Comparison of ENCODE assay signal across 8 mouse cellular contexts in genomic region chr5:114922998-114923473, GRCm38 (mm10). TPM values are rescaled to one million over a fixed set of nuclear protein-coding genes. Genes with fewer than 3 reads are reported as not detected.
DNase-seq lines count a peak whose midpoint lies in the region; ATAC-seq lines count a peak whose summit lies in the region.

Gene Oasl1, plus strand, starts transcription at chr5:114923240.

- H3K27me3 ChIP-seq in hindbrain, embryonic 13.5 days = no peaks in the 10 kb centered on the region
- H3K27me3 ChIP-seq in hindbrain, embryonic 10.5 days (ENCODE audit: insufficient read depth, poor library complexity, severe bottlenecking) = no peaks in the 10 kb centered on the region
- H3K27me3 ChIP-seq in heart, embryonic 13.5 days (replicated peaks) = no peaks in the 10 kb centered on the region
- no peaks in the 10 kb centered on the region for H3K27me3 ChIP-seq in stomach, embryonic 15.5 days (replicated peaks)

- no peak within 1 kb of the TSS for H3K4me3 ChIP-seq in hindbrain, embryonic 13.5 days
- no peak within 1 kb of the TSS for H3K4me3 ChIP-seq in hindbrain, embryonic 10.5 days
- H3K4me3 ChIP-seq in brown adipose tissue, adult 24 weeks (ENCODE audit: insufficient read depth, low read depth, low read length) = peak within 1 kb of the TSS; percentile 93
- H3K4me3 ChIP-seq in heart, embryonic 13.5 days = peak within 1 kb of the TSS; percentile 42
- peak within 1 kb of the TSS; percentile 37 for H3K4me3 ChIP-seq in stomach, embryonic 15.5 days (replicated peaks)

- 48% methylated on average over 15 of the region's 15 CpGs for WGBS in hindbrain, embryonic 13.5 days
- WGBS in hindbrain, embryonic 10.5 days = 72% methylated on average over 15 of the region's 15 CpGs
- WGBS in heart, embryonic 13.5 days = 34% methylated on average over 15 of the region's 15 CpGs
- WGBS in stomach, embryonic 15.5 days = 16% methylated on average over 15 of the region's 15 CpGs

- H3K4me2 ChIP-seq in hindbrain, embryonic 13.5 days = peak within 1 kb of the TSS; percentile 36
- peak within 1 kb of the TSS; percentile 64 for H3K4me2 ChIP-seq in heart, embryonic 13.5 days
- peak within 1 kb of the TSS; percentile 56 for H3K4me2 ChIP-seq in stomach, embryonic 15.5 days

- ATAC-seq in hindbrain, embryonic 13.5 days (ENCODE audit: low FRiP score) = no peak
- no peak for ATAC-seq in heart, embryonic 13.5 days (ENCODE audit: extremely low read depth, insufficient number of reproducible peaks, low FRiP score, low TSS enrichment)
- ATAC-seq in megakaryocyte, adult 5-6 weeks (ENCODE audit: poor library complexity, severe bottlenecking) = peak; percentile 45
- peak; percentile 67 for ATAC-seq in stomach, embryonic 15.5 days (ENCODE audit: insufficient read depth, low FRiP score, low read depth)
- ATAC-seq in inflammation-experienced regulatory T-cells, adult 6 months = no peak

- H3K9ac ChIP-seq in hindbrain, embryonic 13.5 days = peak within 1 kb of the TSS; percentile 15; the same call in 1 of the 2 replicates
- peak within 1 kb of the TSS; percentile 64 for H3K9ac ChIP-seq in heart, embryonic 13.5 days
- no peak within 1 kb of the TSS for H3K9ac ChIP-seq in stomach, embryonic 15.5 days

- no peaks in the 10 kb centered on the region for H3K36me3 ChIP-seq in hindbrain, embryonic 13.5 days
- H3K36me3 ChIP-seq in hindbrain, embryonic 10.5 days = no peaks in the 10 kb centered on the region
- H3K36me3 ChIP-seq in heart, embryonic 13.5 days = no peaks in the 10 kb centered on the region
- no peaks in the 10 kb centered on the region for H3K36me3 ChIP-seq in stomach, embryonic 15.5 days

- DNase-seq in hindbrain, embryonic 10.5 days (ENCODE audit: low spot score) = no peak
- peak; percentile 77 to 82 for DNase-seq in kidney, postnatal 25 days

- peaks cover 10% of the 10 kb centered on the region for H3K4me1 ChIP-seq in hindbrain, embryonic 13.5 days (replicated peaks)
- H3K4me1 ChIP-seq in hindbrain, embryonic 10.5 days (replicated peaks) = peaks cover 10% of the 10 kb centered on the region; the same call in 1 of the 2 replicates
- 0 out of 2 replicates have a peak, but pooled peaks cover 2% of the 10 kb centered on the region for H3K4me1 ChIP-seq in brown adipose tissue, adult 24 weeks (ENCODE audit: control insufficient read depth, insufficient read depth, insufficient read length, low read length)
- peaks cover 6% of the 10 kb centered on the region for H3K4me1 ChIP-seq in heart, embryonic 13.5 days
- H3K4me1 ChIP-seq in stomach, embryonic 15.5 days = 0 out of 2 replicates have a peak, but pooled peaks cover 6% of the 10 kb centered on the region

- H3K9me3 ChIP-seq in hindbrain, embryonic 13.5 days = no peaks in the 10 kb centered on the region
- H3K9me3 ChIP-seq in hindbrain, embryonic 10.5 days = no peaks in the 10 kb centered on the region
- H3K9me3 ChIP-seq in heart, embryonic 13.5 days = no peaks in the 10 kb centered on the region
- no peaks in the 10 kb centered on the region for H3K9me3 ChIP-seq in stomach, embryonic 15.5 days

- no peak within 1 kb of the TSS for H3K27ac ChIP-seq in hindbrain, embryonic 13.5 days
- no peak within 1 kb of the TSS for H3K27ac ChIP-seq in hindbrain, embryonic 10.5 days
- H3K27ac ChIP-seq in brown adipose tissue, adult 24 weeks (replicated peaks; ENCODE audit: low read depth, low read length) = peak within 1 kb of the TSS; percentile 72
- H3K27ac ChIP-seq in heart, embryonic 13.5 days (replicated peaks) = no peak within 1 kb of the TSS
- H3K27ac ChIP-seq in stomach, embryonic 15.5 days = no peak within 1 kb of the TSS

RNA-seq across cellular contexts. Expression of gene Oasl1, which starts in this region (rescaled TPM):
- polyA plus RNA-seq in hindbrain, embryonic 13.5 days (2015; fragmentation: Nextera tagmentation; extraction: Ambion mirVana) = 0.21 and 0.57 TPM in 2 replicates
- not detected in 2 replicates for polyA plus RNA-seq in hindbrain, embryonic 10.5 days (2016; fragmentation: Nextera tagmentation; extraction: Ambion mirVana)
- 1.2 TPM in 1 of 2 replicates, not detected in the other for polyA plus RNA-seq in brown adipose tissue, adult 24 weeks (2012; ENCODE audit: insufficient read depth, insufficient read length, missing spikeins)
- 0.56 and 0.67 TPM in 2 replicates for polyA plus RNA-seq in heart, embryonic 13.5 days (2015; fragmentation: Nextera tagmentation; extraction: Ambion mirVana)
- 4.3 and 9.3 TPM in 2 replicates for total RNA-seq in megakaryocyte, adult 5-6 weeks (2015)
- 1.3 and 2.4 TPM in 2 replicates for total RNA-seq in megakaryocyte, adult 5-6 weeks (2017)
- polyA plus RNA-seq in stomach, embryonic 15.5 days (2015; fragmentation: Nextera tagmentation; extraction: Ambion mirVana) = 0.90 and 1.2 TPM in 2 replicates
- polyA plus RNA-seq in inflammation-experienced regulatory T-cells, adult 6 months (2017; shearing (Covaris generic)) = 1 to 10 TPM; 1.9 to 3.9 (median 2.6) TPM

Comparison
In these comparisons a context has a peak if more than half of its experiments do, and no peak if none do; other contexts are left out.
1. ATAC-seq: peak in megakaryocyte, adult 5-6 weeks (single experiment) and stomach, embryonic 15.5 days (single experiment); none in hindbrain, embryonic 13.5 days (single experiment), heart, embryonic 13.5 days (single experiment) and inflammation-experienced regulatory T-cells, adult 6 months (single experiment).
2. H3K4me3 ChIP-seq: peak in brown adipose tissue, adult 24 weeks (single experiment), heart, embryonic 13.5 days (single experiment) and stomach, embryonic 15.5 days (single experiment); none in hindbrain, embryonic 13.5 days (single experiment) and hindbrain, embryonic 10.5 days (single experiment).
3. Peak in every context shown above with its lines, with median percentiles within 50 percentile points of each other: H3K4me2 ChIP-seq.